Mouse (Mus musculus): ENCODE data around the gene Hbs1l. TPM values are rescaled to one million over a fixed set of nuclear protein-coding genes. Genes with fewer than 3 reads are reported as not detected.

Gene Hbs1l
- 114 and 115 TPM in 2 replicates for polyA plus RNA-seq (2016; fragmentation: Nextera tagmentation; extraction: Ambion mirVana)

DNA sequence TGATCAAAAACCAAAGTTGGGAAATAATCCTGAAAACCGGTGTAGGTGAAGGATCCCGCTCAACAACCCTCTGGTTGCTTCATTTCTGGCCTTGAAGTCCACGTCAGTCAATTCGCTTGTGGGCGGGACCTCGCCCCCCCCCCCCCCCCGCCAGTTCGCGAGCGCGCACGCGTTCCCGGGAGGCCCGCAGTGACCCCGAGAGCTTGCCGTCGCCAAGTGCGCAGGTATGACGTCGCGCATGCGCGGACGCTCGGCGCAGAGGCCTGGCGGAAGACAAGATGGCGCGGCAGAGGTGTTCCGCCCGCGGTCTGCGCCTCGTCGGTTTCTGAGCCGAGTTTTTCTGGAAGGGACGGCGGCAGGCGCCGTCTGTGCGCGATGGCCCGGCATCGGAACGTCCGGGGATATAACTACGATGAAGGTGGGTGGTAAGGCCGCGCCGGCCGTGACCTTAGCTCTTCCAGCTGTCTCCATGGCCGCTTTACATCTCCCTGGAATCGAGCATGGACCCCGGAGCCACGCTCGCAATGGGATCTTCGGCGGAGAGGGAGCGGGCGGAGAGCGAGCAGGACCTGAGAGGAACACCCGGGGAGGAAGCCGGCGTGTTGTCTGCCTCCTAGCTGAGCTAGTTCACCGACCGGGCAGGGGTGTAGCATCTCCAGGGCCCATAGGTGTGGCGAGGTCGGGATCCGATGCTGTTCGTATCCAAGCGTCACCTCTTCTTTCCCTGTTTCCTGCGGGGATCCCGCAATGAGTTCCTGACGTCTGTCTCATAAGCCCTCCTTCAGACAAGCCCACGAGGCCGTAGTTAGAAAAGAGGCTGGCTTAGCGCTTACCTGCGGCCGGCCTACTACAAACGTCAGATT is at the start of gene Hbs1l:
Gene Hbs1l (plus strand): TSS at position 221 of the 863 bp plus-strand sequence.
- H3K27ac ChIP-seq = peak within 1 kb of the TSS; percentile 46; the same call in 1 of the 2 replicates

GRCm38 (mm10) chr10:21248556-21248955 is 47.2 kb upstream of the Hbs1l start:
- H3K36me3 ChIP-seq = no peaks in the 10 kb centered on the region
- no peaks in the 10 kb centered on the region for H3K27me3 ChIP-seq
- 80% methylated on average over 4 of the region's 4 CpGs for WGBS
- H3K9me3 ChIP-seq (replicated peaks) = no peaks in the 10 kb centered on the region
- H3K4me1 ChIP-seq = no peaks in the 10 kb centered on the region
- H3K27ac ChIP-seq = no peak overlapping the region
- no peak overlapping the region for H3K4me3 ChIP-seq
- H3K9ac ChIP-seq = no peak overlapping the region
- no peak for ATAC-seq (ENCODE audit: low FRiP score)
- H3K4me2 ChIP-seq (replicated peaks) = no peak overlapping the region

More for the DNA sequence above, at the start of gene Hbs1l:
- Histone ChIP-seq H3K4me1 (peaks cover 13% of the 10 kb centered on the region), H3K36me3 (peaks cover 17% of the 10 kb centered on the region), H3K4me3 (peak within 1 kb of the TSS; percentile 89), H3K9me3 (replicated peaks) (no peaks in the 10 kb centered on the region), H3K4me2 (replicated peaks) (peak within 1 kb of the TSS; percentile 72), H3K9ac (peak within 1 kb of the TSS; percentile 84), H3K27me3 (no peaks in the 10 kb centered on the region)
- peak; percentile 98 for ATAC-seq (ENCODE audit: low FRiP score)
- WGBS = under 1% methylated on average over 71 of the region's 81 CpGs

DNA sequence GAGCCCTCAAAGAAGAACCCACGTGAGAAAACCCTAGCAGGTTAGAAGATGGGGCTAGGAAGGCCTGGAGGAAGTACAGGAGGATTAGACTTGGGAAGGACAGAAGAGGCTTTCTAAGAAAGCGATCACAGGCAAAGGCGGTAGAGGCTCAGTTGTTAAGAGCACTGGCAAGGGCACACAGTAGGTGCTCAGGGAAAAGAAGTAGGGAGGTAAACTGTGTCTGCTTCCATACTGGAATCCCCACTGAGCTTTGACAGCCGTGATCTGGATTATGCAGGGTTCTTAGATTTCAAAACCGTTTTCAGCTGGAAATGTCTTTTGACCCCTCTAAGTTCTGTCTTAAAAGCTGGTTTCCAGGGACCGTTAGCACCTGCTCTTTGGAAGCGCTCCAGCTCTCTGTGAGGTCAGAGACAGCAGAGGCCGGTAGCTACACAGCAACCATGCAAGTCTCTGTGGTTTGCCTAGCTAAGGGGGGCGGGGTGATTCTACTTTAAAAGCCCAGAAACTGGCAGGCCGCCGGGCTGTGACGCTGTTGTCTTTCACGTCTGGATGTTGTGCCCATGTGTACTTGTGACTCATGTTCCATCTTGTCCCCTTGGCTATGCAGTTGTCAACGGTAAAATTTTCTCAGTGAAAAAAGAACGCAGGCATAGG is 43.8 kb upstream of the Hbs1l start:
- H3K9ac ChIP-seq = no peak overlapping the region
- no peak for ATAC-seq (ENCODE audit: low FRiP score)
- H3K4me2 ChIP-seq (replicated peaks) = no peak overlapping the region
- H3K4me1 ChIP-seq = no peaks in the 10 kb centered on the region
- H3K27me3 ChIP-seq = no peaks in the 10 kb centered on the region
- H3K36me3 ChIP-seq = no peaks in the 10 kb centered on the region
- no peak overlapping the region for H3K4me3 ChIP-seq
- no peaks in the 10 kb centered on the region for H3K9me3 ChIP-seq (replicated peaks)
- 64% methylated on average over 15 of the region's 15 CpGs for WGBS
- no peak overlapping the region for H3K27ac ChIP-seq

DNA sequence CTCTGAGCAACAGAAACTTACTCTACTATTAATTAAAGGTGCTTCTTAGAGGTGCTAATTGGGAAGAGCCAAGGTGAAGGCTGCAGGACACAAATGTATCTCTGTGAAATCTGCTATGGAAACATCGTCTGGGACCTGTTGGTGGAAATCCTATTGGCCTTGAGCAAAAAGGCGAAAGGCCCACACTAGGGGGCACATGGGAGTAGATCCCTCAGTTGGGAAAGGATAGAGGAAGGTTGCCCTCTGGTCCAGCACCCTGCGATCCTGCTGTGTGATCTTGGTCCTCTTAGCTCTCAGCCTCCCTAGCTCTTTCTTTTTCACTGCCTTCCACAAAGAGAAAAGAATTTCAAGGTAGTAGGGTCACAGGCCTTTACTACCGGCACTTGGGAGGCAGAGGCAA is 43.0 kb upstream of the Hbs1l start:
- Histone ChIP-seq H3K36me3 (no peaks in the 10 kb centered on the region), H3K27me3 (no peaks in the 10 kb centered on the region), H3K9me3 (replicated peaks) (no peaks in the 10 kb centered on the region), H3K4me3 (no peak overlapping the region), H3K9ac (no peak overlapping the region), H3K27ac (no peak overlapping the region), H3K4me1 (no peaks in the 10 kb centered on the region), H3K4me2 (replicated peaks) (no peak overlapping the region)
- WGBS = 85% methylated on average over 4 of the region's 4 CpGs
- no peak for ATAC-seq (ENCODE audit: low FRiP score)

DNA sequence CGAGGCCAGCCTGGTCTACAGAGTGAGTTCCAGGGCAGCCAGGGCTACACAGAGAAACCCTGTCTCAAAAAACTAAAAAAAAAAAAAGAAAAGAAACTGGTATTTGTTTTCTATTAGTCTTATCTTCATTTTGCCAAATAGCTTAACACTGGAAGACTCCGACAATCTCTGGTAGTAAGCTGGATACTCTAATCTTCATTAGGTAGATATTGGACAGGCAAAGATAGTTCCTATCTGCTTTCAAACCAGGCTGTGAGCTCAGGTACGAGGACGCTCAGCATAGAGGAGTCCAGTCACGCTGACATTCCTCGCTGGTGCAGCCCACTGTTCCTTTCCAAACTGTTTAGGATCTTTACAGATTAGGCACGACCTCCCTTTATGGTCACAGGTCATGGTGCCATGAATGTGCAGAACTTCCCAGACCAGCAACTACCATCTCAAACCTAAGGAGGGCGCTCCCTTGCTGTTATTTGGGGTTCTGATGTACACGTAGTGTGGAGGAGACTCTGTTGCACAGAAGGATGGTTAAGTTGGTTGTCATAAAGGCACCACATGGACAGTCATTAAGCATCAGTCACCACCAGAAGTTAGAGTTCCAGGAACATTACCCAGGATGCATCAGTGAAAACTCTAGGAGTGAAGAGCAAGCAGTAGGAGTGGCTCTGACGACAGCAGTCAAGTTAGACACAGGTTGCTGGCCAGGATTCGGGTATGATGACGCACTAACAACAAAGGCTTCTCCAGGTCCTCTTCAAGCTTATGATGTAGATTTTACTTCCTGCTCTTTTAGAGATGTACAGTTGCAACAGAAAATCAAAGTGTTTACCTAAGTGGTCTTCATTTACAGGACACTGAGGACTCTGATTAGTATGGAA is 41.3 kb upstream of the Hbs1l start:
- Histone ChIP-seq H3K4me1 (no peaks in the 10 kb centered on the region), H3K27me3 (no peaks in the 10 kb centered on the region), H3K4me2 (replicated peaks) (no peak overlapping the region), H3K9ac (no peak overlapping the region), H3K36me3 (no peaks in the 10 kb centered on the region), H3K4me3 (no peak overlapping the region), H3K9me3 (replicated peaks) (no peaks in the 10 kb centered on the region), H3K27ac (no peak overlapping the region)
- WGBS = 89% methylated on average over 12 of the region's 12 CpGs
- no peak for ATAC-seq (ENCODE audit: low FRiP score)

DNA sequence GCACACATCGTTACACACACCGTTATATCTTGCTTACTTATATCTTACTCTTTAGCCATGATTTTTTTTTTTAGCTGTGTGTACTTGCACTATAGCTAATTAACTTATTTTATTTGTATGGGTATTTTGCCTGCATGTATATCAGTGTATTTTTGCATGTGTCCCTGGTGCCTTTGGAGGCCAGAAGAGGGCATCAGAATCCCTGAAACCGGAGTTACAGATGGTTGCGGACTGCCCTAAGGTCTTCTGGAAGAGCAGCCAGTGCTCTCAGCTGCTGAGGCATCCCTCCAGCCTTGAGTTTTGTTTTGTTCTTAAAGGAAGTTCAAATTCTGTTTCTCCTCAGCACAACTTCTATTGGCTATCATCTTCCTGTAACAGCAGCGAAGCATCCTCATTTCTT is 38.5 kb upstream of the Hbs1l start:
- Histone ChIP-seq H3K27me3 (no peaks in the 10 kb centered on the region), H3K4me1 (no peaks in the 10 kb centered on the region), H3K36me3 (no peaks in the 10 kb centered on the region), H3K4me2 (replicated peaks) (no peak overlapping the region), H3K27ac (no peak overlapping the region), H3K9me3 (replicated peaks) (no peaks in the 10 kb centered on the region), H3K4me3 (no peak overlapping the region), H3K9ac (no peak overlapping the region)
- WGBS = 72% methylated on average over 5 of the region's 5 CpGs
- no peak for ATAC-seq (ENCODE audit: low FRiP score)

- H3K4me2 ChIP-seq (replicated peaks) = no peak overlapping the region
- no peaks in the 10 kb centered on the region for H3K27me3 ChIP-seq
- ATAC-seq (ENCODE audit: low FRiP score) = no peak
- H3K4me3 ChIP-seq = no peak overlapping the region
- no peaks in the 10 kb centered on the region for H3K9me3 ChIP-seq (replicated peaks)
- H3K9ac ChIP-seq = no peak overlapping the region
- H3K27ac ChIP-seq = no peak overlapping the region
- no peaks in the 10 kb centered on the region for H3K4me1 ChIP-seq
- 78% methylated on average over 2 of the region's 2 CpGs for WGBS
- H3K36me3 ChIP-seq = no peaks in the 10 kb centered on the region
Observed at GRCm38 (mm10) chr10:21259649-21260048, 36.1 kb upstream of the Hbs1l start.

GRCm38 (mm10) chr10:21265188-21265587 is 30.6 kb upstream of the Hbs1l start:
- H3K9ac ChIP-seq = no peak overlapping the region
- no peak overlapping the region for H3K4me2 ChIP-seq (replicated peaks)
- no peaks in the 10 kb centered on the region for H3K36me3 ChIP-seq
- no peak for ATAC-seq (ENCODE audit: low FRiP score)
- no peak overlapping the region for H3K27ac ChIP-seq
- no peaks in the 10 kb centered on the region for H3K9me3 ChIP-seq (replicated peaks)
- H3K4me3 ChIP-seq = no peak overlapping the region
- no peaks in the 10 kb centered on the region for H3K27me3 ChIP-seq
- no peaks in the 10 kb centered on the region for H3K4me1 ChIP-seq
- WGBS = 81% methylated on average over 11 of the region's 11 CpGs

DNA sequence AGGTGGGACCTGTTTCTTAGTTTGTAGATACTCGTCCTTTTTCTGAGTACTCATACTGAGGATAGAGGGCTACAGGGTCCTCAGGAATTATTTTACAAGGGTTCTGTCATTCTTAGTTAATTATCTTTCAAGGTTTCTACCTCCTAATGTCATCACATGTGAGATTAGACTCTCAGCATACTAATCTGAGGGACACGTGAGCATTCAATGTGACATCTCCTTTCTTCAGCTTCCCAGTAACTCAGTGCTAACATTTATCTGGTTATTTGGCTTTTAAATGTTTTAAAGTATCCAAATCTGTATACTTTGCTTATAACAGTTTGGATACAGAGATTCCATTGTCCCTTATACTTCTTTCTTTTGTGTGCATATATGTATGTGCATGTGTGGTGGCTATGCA is 28.3 kb upstream of the Hbs1l start:
- WGBS = 87% methylated on average over 2 of the region's 2 CpGs

DNA sequence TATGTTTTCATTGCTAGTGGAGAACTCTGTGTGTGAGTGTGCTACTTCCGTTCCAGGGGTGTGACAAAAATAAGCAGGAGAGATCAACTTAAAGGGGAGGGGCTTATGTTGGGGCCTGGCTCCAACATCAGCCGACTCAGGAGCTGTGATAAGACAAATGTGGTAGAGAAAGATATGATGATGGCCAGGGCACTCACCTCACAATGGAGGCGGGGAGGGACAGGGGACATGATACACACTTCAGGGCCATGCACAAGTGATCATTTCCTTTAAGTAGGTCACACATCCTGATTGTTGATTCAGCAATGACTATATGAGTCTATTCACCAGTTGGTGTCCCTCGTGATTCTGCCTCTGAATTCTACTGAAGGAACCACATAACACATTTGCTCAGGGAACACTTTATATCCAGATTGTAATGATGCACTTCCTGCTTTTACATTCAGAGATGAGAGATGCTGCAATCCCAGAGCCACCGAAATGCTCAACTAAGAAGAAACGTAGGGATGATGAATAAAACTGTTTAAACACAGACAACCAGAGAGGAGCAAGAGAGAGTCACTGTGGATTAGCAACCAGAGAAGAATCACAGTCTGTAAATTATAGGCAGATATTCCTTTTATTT is 26.9 kb upstream of the Hbs1l start:
- no peaks in the 10 kb centered on the region for H3K9me3 ChIP-seq (replicated peaks)
- no peak for ATAC-seq (ENCODE audit: low FRiP score)
- no peak overlapping the region for H3K27ac ChIP-seq
- no peaks in the 10 kb centered on the region for H3K27me3 ChIP-seq
- 87% methylated on average over 6 of the region's 6 CpGs for WGBS
- H3K4me3 ChIP-seq = no peak overlapping the region
- H3K36me3 ChIP-seq = no peaks in the 10 kb centered on the region
- no peaks in the 10 kb centered on the region for H3K4me1 ChIP-seq
- no peak overlapping the region for H3K4me2 ChIP-seq (replicated peaks)
- H3K9ac ChIP-seq = no peak overlapping the region

More for the DNA sequence above, 28.3 kb upstream of the Hbs1l start:
- H3K27ac ChIP-seq = no peak overlapping the region
- no peak for ATAC-seq (ENCODE audit: low FRiP score)
- no peaks in the 10 kb centered on the region for H3K36me3 ChIP-seq
- no peaks in the 10 kb centered on the region for H3K4me1 ChIP-seq
- H3K27me3 ChIP-seq = no peaks in the 10 kb centered on the region
- no peak overlapping the region for H3K9ac ChIP-seq
- no peak overlapping the region for H3K4me3 ChIP-seq
- no peak overlapping the region for H3K4me2 ChIP-seq (replicated peaks)
- H3K9me3 ChIP-seq (replicated peaks) = no peaks in the 10 kb centered on the region

DNA sequence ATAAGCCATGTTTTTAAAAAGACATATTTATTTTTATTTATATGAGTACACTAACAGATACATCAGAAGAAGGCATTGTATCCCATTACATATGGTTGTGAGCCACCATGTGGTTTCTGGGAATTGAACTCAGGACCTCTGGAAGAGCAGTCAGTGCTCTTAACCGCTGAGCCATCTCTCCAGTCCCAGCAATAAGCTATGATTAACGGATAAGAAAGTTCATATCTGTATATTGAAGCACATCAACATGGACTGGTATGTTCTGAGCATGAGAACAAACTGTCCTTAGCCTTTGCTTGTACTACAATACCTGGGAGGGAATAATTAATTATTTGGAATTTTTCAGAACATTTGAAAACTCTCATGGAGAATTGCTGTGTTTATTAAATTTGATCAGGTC is 25.9 kb upstream of the Hbs1l start:
- H3K9me3 ChIP-seq (replicated peaks) = no peaks in the 10 kb centered on the region
- H3K27ac ChIP-seq = no peak overlapping the region
- no peak overlapping the region for H3K4me3 ChIP-seq
- H3K36me3 ChIP-seq = no peaks in the 10 kb centered on the region
- no peaks in the 10 kb centered on the region for H3K27me3 ChIP-seq
- ATAC-seq (ENCODE audit: low FRiP score) = no peak
- 87% methylated on average over 2 of the region's 2 CpGs for WGBS
- H3K9ac ChIP-seq = no peak overlapping the region
- H3K4me2 ChIP-seq (replicated peaks) = no peak overlapping the region
- H3K4me1 ChIP-seq = no peaks in the 10 kb centered on the region

DNA sequence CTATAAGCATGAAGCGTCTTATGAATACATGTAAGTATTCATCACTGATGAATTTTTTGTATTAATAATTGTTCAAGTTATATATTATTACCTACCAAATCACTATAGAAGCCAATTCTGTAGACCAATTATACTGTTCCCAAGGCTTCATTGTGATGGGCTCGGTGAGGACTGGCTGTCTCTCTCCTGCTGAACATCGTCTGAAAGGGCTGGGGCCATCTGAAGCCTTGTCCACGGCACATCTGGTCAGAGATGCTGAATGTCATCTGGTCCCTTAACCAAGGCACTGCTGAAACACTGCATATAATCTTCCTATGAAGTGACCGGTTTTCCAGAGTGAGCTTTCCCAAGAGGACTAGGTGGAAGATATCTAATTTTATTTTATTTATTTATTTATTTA is 24.9 kb upstream of the Hbs1l start:
- WGBS = 81% methylated on average over 5 of the region's 5 CpGs
- Histone ChIP-seq H3K9ac (no peak overlapping the region), H3K4me3 (no peak overlapping the region)

More for the DNA sequence above, 24.9 kb upstream of the Hbs1l start:
- Histone ChIP-seq H3K4me2 (replicated peaks) (no peak overlapping the region), H3K9me3 (replicated peaks) (no peaks in the 10 kb centered on the region), H3K36me3 (no peaks in the 10 kb centered on the region), H3K4me1 (no peaks in the 10 kb centered on the region), H3K27ac (no peak overlapping the region), H3K27me3 (no peaks in the 10 kb centered on the region)
- no peak for ATAC-seq (ENCODE audit: low FRiP score)

Measured in hindbrain, embryonic 12.5 days (tissue).